In genomic region chr8:11419645-11420044, GRCm38 (mm10) we compare ENCODE assay signal across 8 mouse cellular contexts. TPM values are rescaled to one million over a fixed set of nuclear protein-coding genes. Genes with fewer than 3 reads are reported as not detected.
DNase-seq lines count a peak whose midpoint lies in the region; ATAC-seq and TF ChIP-seq lines count a peak whose summit lies in the region.

No protein-coding gene starts in this region.

- intact Hi-C loops in left cerebral cortex, postnatal 25 days (cut with DNase I), result loop anchor here (10.0 kb wide), 1 partner anchor 285 kb away; the partner anchor contains the start of gene 1700016D06Rik

- peak; percentile 46 for DNase-seq in ovary, postnatal 36 days (ENCODE audit: low spot score)
- no peak for DNase-seq in ovary, adult 18-20 months (ENCODE audit: low spot score)
- peak; percentile 57 for DNase-seq in embryonic facial prominence, embryonic 14.5 days (ENCODE audit: low spot score)
- DNase-seq in hindbrain, embryonic 10.5 days (ENCODE audit: low spot score), result peak; percentile 62
- DNase-seq in left cerebral cortex, postnatal 25 days (ENCODE audit: low spot score in 2 of 2), result peak; percentile 47 to 54
- DNase-seq in thymus, postnatal 14 days, result peak; percentile 54

- H3K4me1 ChIP-seq in bone marrow, adult 2 months (ENCODE audit: control insufficient read depth, insufficient read depth, low read length), result no peaks in the 10 kb centered on the region
- no peaks in the 10 kb centered on the region for H3K4me1 ChIP-seq in embryonic facial prominence, embryonic 14.5 days (ENCODE audit: control insufficient read depth, insufficient read depth, low read length)
- peaks cover 9% of the 10 kb centered on the region for H3K4me1 ChIP-seq in hindbrain, embryonic 10.5 days (replicated peaks)
- peaks cover 10% of the 10 kb centered on the region for H3K4me1 ChIP-seq in midbrain, embryonic 16.5 days (ENCODE audit: control insufficient read depth, insufficient read depth, low read length)

- ATAC-seq in embryonic facial prominence, embryonic 14.5 days (ENCODE audit: low read depth), result peak; percentile 48
- ATAC-seq in midbrain, embryonic 16.5 days, result peak; percentile 38

- H3K27me3 ChIP-seq in embryonic facial prominence, embryonic 14.5 days (replicated peaks; ENCODE audit: control insufficient read depth, insufficient read depth, low read length), result no peaks in the 10 kb centered on the region
- H3K27me3 ChIP-seq in hindbrain, embryonic 10.5 days (ENCODE audit: insufficient read depth, poor library complexity, severe bottlenecking), result no peaks in the 10 kb centered on the region
- no peaks in the 10 kb centered on the region for H3K27me3 ChIP-seq in midbrain, embryonic 16.5 days (ENCODE audit: control insufficient read depth, insufficient read depth, low read depth, low read length)

- H3K36me3 ChIP-seq in embryonic facial prominence, embryonic 14.5 days (ENCODE audit: control insufficient read depth, insufficient read depth, low read length), result peaks cover 40% of the 10 kb centered on the region
- H3K36me3 ChIP-seq in hindbrain, embryonic 10.5 days, result peaks cover 13% of the 10 kb centered on the region
- no peaks in the 10 kb centered on the region for H3K36me3 ChIP-seq in midbrain, embryonic 16.5 days (ENCODE audit: control insufficient read depth, insufficient read depth, low read length)

- no peak overlapping the region for H3K9ac ChIP-seq in embryonic facial prominence, embryonic 14.5 days (ENCODE audit: low read depth, low read length)
- no peak overlapping the region for H3K9ac ChIP-seq in midbrain, embryonic 16.5 days (ENCODE audit: low read depth, low read length)

- WGBS in bone marrow, adult 2 months, result 15% methylated on average over 2 of the region's 2 CpGs
- WGBS in embryonic facial prominence, embryonic 14.5 days, result 20% methylated on average over 2 of the region's 2 CpGs
- WGBS in hindbrain, embryonic 10.5 days, result 20% methylated on average over 2 of the region's 2 CpGs
- 19% methylated on average over 2 of the region's 2 CpGs for WGBS in midbrain, embryonic 16.5 days

- TF ChIP-seq POLR2A in bone marrow, adult 2 months (IDR thresholded peaks at IDR 0.05; ENCODE audit: borderline replicate concordance, control insufficient read depth, low read depth, low read length), result no peak

- TF ChIP-seq CTCF in bone marrow, adult 2 months (IDR thresholded peaks at IDR 0.05; ENCODE audit: control insufficient read depth, insufficient read depth, low read length), result peak; percentile 79

- no peak overlapping the region for H3K4me3 ChIP-seq in bone marrow, adult 2 months (replicated peaks; ENCODE audit: control insufficient read depth, low read depth, low read length)
- H3K4me3 ChIP-seq in embryonic facial prominence, embryonic 14.5 days (ENCODE audit: low read depth, low read length), result no peak overlapping the region
- H3K4me3 ChIP-seq in hindbrain, embryonic 10.5 days, result no peak overlapping the region
- no peak overlapping the region for H3K4me3 ChIP-seq in midbrain, embryonic 16.5 days (ENCODE audit: low read depth, low read length)

- no peak overlapping the region for H3K27ac ChIP-seq in bone marrow, adult 2 months (ENCODE audit: control insufficient read depth, insufficient read depth, low read depth, low read length, poor library complexity)
- no peak overlapping the region for H3K27ac ChIP-seq in embryonic facial prominence, embryonic 14.5 days (replicated peaks; ENCODE audit: low read depth, low read length)
- no peak overlapping the region for H3K27ac ChIP-seq in hindbrain, embryonic 10.5 days
- H3K27ac ChIP-seq in midbrain, embryonic 16.5 days (ENCODE audit: low read length), result no peak overlapping the region

- no peaks in the 10 kb centered on the region for H3K9me3 ChIP-seq in embryonic facial prominence, embryonic 14.5 days (ENCODE audit: control insufficient read depth, low read length)
- H3K9me3 ChIP-seq in hindbrain, embryonic 10.5 days, result no peaks in the 10 kb centered on the region
- no peaks in the 10 kb centered on the region for H3K9me3 ChIP-seq in midbrain, embryonic 16.5 days (replicated peaks; ENCODE audit: control insufficient read depth, low read length, poor library complexity, severe bottlenecking)

- H3K4me2 ChIP-seq in embryonic facial prominence, embryonic 14.5 days (ENCODE audit: low read depth, low read length), result no peak overlapping the region
- H3K4me2 ChIP-seq in midbrain, embryonic 16.5 days (ENCODE audit: low read length), result no peak overlapping the region

RNA-seq across cellular contexts. Expression of gene Rab20, which starts 58.9 kb away (rescaled TPM):
- polyA plus RNA-seq in bone marrow, adult 2 months (2011; ENCODE audit: insufficient read depth, insufficient read length, low replicate concordance, missing spikeins), result 3.3 and 6.2 TPM in 2 replicates
- polyA plus RNA-seq in embryonic facial prominence, embryonic 14.5 days (2014; fragmentation: Nextera tagmentation; extraction: Ambion mirVana), result 2.0 and 2.1 TPM in 2 replicates
- polyA plus RNA-seq in hindbrain, embryonic 10.5 days (2016; fragmentation: Nextera tagmentation; extraction: Ambion mirVana), result 1.0 and 1.9 TPM in 2 replicates
- total RNA-seq in left cerebral cortex, postnatal 25 days (2021), result under 1 TPM in 1 of 2 experiments, not detected in 1; 0.62 TPM
- 0.53 and 0.77 TPM in 2 replicates for polyA plus RNA-seq in midbrain, embryonic 16.5 days (2015; fragmentation: Nextera tagmentation; extraction: Ambion mirVana)
